Mouse (Mus musculus) stomach, postnatal 0 days (tissue): ENCODE results near the gene Ccdc167. TPM values are rescaled to one million over a fixed set of nuclear protein-coding genes. Genes with fewer than 3 reads are reported as not detected.

Experiments
- ATAC-seq: fragments of 200-750 bp; cut with Nextera tagmentation; 2 replicates; pipeline ENCODE4 v1.8.0; 2017; ENCODE audit not compliant: low FRiP score, low TSS enrichment
- DNase-seq: peaks from one replicate; pipeline ENCODE4 v3.0.0-alpha.2; 2016; ENCODE audit warnings: low spot score
- H3K27ac ChIP-seq: fragments of 300-500 bp; sonication (generic); replicated peaks from 2 replicates; pipeline ENCODE4 v1.5.1; 2014; ENCODE audit warnings: mild to moderate bottlenecking, control low read depth
- H3K27me3 ChIP-seq: fragments of 300-500 bp; sonication (generic); 2 replicates; pipeline ENCODE4 v1.6.1; 2014; ENCODE audit warnings: low read length; ENCODE audit not compliant: control insufficient read depth, insufficient read depth
- H3K36me3 ChIP-seq: fragments of 300-500 bp; sonication (generic); 2 replicates; pipeline ENCODE4 v1.6.1; 2014; ENCODE audit warnings: low read length, mixed read lengths; ENCODE audit not compliant: control insufficient read depth, insufficient read depth
- H3K4me1 ChIP-seq: fragments of 300-500 bp; sonication (generic); replicated peaks from 2 replicates; pipeline ENCODE4 v1.6.1; 2014; ENCODE audit warnings: antibody characterized with exemption; ENCODE audit not compliant: control insufficient read depth, insufficient read depth
- H3K4me2 ChIP-seq: fragments of 300-500 bp; sonication (generic); replicated peaks from 2 replicates; pipeline ENCODE4 v1.6.1; 2014; ENCODE audit warnings: low read depth, mild to moderate bottlenecking, control low read depth, moderate library complexity
- H3K4me3 ChIP-seq: fragments of 300-500 bp; sonication (generic); 2 replicates; pipeline ENCODE4 v1.5.1; 2014; ENCODE audit warnings: low read depth, low read length, control low read depth
- H3K9ac ChIP-seq: fragments of 300-500 bp; sonication (generic); 2 replicates; pipeline ENCODE4 v1.6.1; 2014; ENCODE audit warnings: mild to moderate bottlenecking, low read length, control low read depth, mixed read lengths
- H3K9me3 ChIP-seq: fragments of 300-500 bp; sonication (generic); 2 replicates; pipeline ENCODE4 v1.6.1; 2016; ENCODE audit warnings: low read length; ENCODE audit not compliant: control insufficient read depth
- CTCF ChIP-seq: IDR thresholded peaks from 2 replicates; pipeline ENCODE4 v1.5.1; 2016; ENCODE audit warnings: antibody characterized with exemption, low read depth, mild to moderate bottlenecking, moderate library complexity
- EP300 ChIP-seq: optimal IDR thresholded peaks from 2 replicates; pipeline ENCODE3; 2016; ENCODE audit warnings: antibody characterized with exemption
- WGBS: fragments of 180-500 bp; shearing (Covaris S2); extraction: QIAGEN DNeasy Blood & Tissue Kit; methylation state at CpG from one replicate; pipeline ENCODE4 v1.1.7; 2014; 5-methylcytosine and 5-hydroxymethylcytosine counted together
- polyA plus RNA-seq: library from polyadenylated mRNA; unstranded; fragments of >200 nt; fragmentation: Nextera tagmentation; extraction: Ambion mirVana; gene quantifications from 2 replicates; pipeline ENCODE4 v1.2.1, GENCODE M21; 2015

Gene Ccdc167
- polyA plus RNA-seq, 1 experiment from 2014 or later: 8.6 TPM

DNA sequence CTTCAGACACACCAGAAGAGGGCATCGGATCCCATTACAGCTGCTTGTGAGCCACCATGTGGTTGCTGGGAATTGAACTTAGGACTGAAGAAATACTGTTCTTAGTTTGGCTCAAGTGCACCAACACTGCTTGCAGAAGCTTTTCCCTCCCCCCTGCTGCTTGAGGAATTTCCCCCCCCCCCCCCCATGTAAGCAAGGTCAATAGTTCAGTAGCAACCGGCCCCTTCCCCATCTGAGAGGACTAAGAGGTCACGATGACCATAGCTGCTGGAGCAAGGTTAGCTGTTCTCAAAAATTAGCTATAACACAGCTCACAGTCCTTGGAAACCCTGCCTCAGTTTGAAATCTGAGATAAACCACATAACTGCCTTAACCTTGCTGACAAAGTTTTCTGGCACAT lies 74.6 kb downstream of the Ccdc167 start:
- Histone ChIP-seq H3K27me3 (no peaks in the 10 kb centered on the region), H3K4me1 (no peaks in the 10 kb centered on the region), H3K9ac (no peak overlapping the region), H3K9me3 (no peaks in the 10 kb centered on the region), H3K27ac (no peak overlapping the region), H3K4me2 (no peak overlapping the region), H3K36me3 (peaks cover 14% of the 10 kb centered on the region), H3K4me3 (no peak overlapping the region)
- DNase-seq (no peak), ATAC-seq (no peak)
- TF ChIP-seq EP300 (no peak), CTCF (no peak)
- 65% methylated on average over 3 of the region's 3 CpGs for WGBS

DNA sequence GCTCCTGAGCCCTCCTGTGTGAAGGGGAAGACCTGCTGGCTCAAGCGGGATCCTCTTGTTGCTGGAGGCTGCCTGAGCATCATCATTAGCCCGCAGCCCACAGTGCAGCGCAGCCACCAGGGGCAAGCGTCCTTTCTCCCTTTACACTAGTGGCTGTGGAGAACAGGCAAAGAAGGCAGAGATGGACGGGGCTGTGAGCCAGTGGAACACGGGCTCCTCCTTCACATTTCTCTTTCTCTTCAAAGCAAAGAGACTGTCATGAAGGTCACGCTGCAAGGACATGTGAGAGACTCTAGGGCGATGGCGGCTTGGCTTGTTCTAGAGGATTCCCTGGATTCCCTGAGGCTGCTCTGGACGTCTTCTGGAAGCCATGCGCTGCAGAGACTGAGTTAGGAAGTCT lies 75.9 kb downstream of the Ccdc167 start:
- TF ChIP-seq CTCF (no peak), EP300 (no peak)
- H3K4me1 ChIP-seq: no peaks in the 10 kb centered on the region
- no peak overlapping the region for H3K9ac ChIP-seq
- 96% methylated on average over 11 of the region's 11 CpGs for WGBS
- no peaks in the 10 kb centered on the region for H3K9me3 ChIP-seq
- H3K4me3 ChIP-seq: no peak overlapping the region
- no peak for ATAC-seq
- no peaks in the 10 kb centered on the region for H3K27me3 ChIP-seq
- H3K4me2 ChIP-seq: no peak overlapping the region
- H3K36me3 ChIP-seq: peaks cover 18% of the 10 kb centered on the region
- no peak for DNase-seq
- no peak overlapping the region for H3K27ac ChIP-seq

DNA sequence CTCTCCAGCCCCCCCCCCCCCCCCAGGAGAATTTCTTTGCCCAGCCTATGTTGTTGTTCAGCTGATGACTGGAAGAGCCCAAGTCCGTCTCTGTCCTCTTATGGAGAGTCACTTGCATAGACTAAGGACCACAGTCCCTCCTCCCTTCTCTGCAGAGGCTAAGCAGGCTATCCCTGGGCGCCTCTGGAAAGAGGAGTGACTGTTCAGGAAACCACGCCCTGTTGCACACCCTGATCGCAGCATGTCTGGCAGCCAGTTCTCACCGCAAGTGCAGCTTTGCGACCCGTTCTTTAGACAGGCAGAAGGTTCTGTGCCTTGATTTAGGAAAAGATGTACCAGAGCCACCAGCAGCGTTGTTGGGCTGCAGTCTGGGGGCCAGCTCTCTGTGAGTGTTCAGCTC lies 78.9 kb downstream of the Ccdc167 start:
- Histone ChIP-seq H3K4me1 (no peaks in the 10 kb centered on the region), H3K4me2 (no peak overlapping the region), H3K9me3 (no peaks in the 10 kb centered on the region), H3K27me3 (no peaks in the 10 kb centered on the region), H3K27ac (no peak overlapping the region), H3K9ac (no peak overlapping the region), H3K36me3 (peaks cover 25% of the 10 kb centered on the region), H3K4me3 (no peak overlapping the region)
- ATAC-seq: 0 out of 2 replicates have a peak, but pooled peaks have one; percentile 54
- TF ChIP-seq CTCF: no peak
- TF ChIP-seq EP300: no peak
- DNase-seq: peak; percentile 44
- 58% methylated on average over 8 of the region's 8 CpGs for WGBS

DNA sequence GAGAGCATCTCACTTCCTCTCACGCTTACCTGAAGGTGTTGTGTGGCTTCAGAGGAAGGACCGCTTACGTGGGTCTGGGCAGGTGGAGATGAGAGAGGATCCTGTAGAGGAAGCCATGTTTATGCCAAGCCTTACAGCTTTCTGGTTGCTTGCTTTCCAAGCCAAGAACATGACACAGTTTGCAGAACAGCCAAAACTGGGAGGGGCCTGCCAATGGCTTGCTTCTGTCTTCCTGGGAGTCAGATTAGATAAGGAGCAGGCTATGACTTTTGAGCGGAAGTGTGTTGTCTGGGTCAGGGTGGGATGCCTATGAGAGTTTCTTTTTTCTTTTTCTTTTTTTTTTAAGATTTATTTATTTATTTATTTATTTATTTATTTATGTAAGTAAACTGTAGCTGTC lies 79.5 kb downstream of the Ccdc167 start:
- DNase-seq: no peak
- Histone ChIP-seq H3K4me1 (no peaks in the 10 kb centered on the region), H3K36me3 (peaks cover 25% of the 10 kb centered on the region), H3K27me3 (no peaks in the 10 kb centered on the region), H3K9me3 (no peaks in the 10 kb centered on the region), H3K4me3 (no peak overlapping the region), H3K27ac (no peak overlapping the region), H3K9ac (no peak overlapping the region), H3K4me2 (no peak overlapping the region)
- TF ChIP-seq CTCF: no peak
- TF ChIP-seq EP300: no peak
- ATAC-seq: no peak
- 78% methylated on average over 4 of the region's 4 CpGs for WGBS

Other genes with a start within 250 kb of the Ccdc167 start
- gene Pim1, start 226.3 kb downstream of the Ccdc167 start, polyA plus RNA-seq: 28.6 and 32.8 TPM in 2 replicates
- not detected in 2 replicates for gene Gm17657, start 167.4 kb downstream of the Ccdc167 start, polyA plus RNA-seq
- 6.9 and 7.8 TPM in 2 replicates for gene Tbc1d22b, start 167.3 kb downstream of the Ccdc167 start, polyA plus RNA-seq
- gene Tmem217, start 164.7 kb downstream of the Ccdc167 start, polyA plus RNA-seq: 0.22 and 0.42 TPM in 2 replicates
- 32.6 and 34.4 TPM in 2 replicates for gene Rnf8, start 102.3 kb downstream of the Ccdc167 start, polyA plus RNA-seq
- 1.1 TPM in 2 replicates for gene Gm28043, start 102.2 kb downstream of the Ccdc167 start, polyA plus RNA-seq
- 48.7 and 56.4 TPM in 2 replicates for gene Cmtr1, start 56.4 kb downstream of the Ccdc167 start, polyA plus RNA-seq